Mouse (Mus musculus) liver, postnatal 0 days (tissue): ENCODE data around the gene Igsf11.

Source experiments
- CTCF ChIP-seq: sonication (generic); IDR thresholded peaks from 2 replicates; pipeline ENCODE4 v1.5.1; 2016; ENCODE audit warnings: antibody characterized with exemption, low read depth
- EP300 ChIP-seq: IDR thresholded peaks from 2 replicates; pipeline ENCODE4 v1.6.1; 2016; ENCODE audit warnings: antibody characterized with exemption, low read depth, mild to moderate bottlenecking

GRCm38 (mm10) chr16:38961865-38962264 lies 69.4 kb downstream of the Igsf11 start:
- TF ChIP-seq CTCF (no peak), EP300 (no peak)
